Mouse (Mus musculus) left cerebral cortex, postnatal 4 days (tissue): ENCODE data around the gene Aldob. TPM values are rescaled to one million over a fixed set of nuclear protein-coding genes. Genes with fewer than 3 reads are reported as not detected.
"Not testable (repeated sequence)": the region's sequence is repeated elsewhere in the genome, so short reads cannot be mapped to it uniquely, and the experiment has no call there.

Source experiments
- DNase-seq: peaks from one replicate; pipeline ENCODE4 v3.0.0-alpha.2; 2022
- intact Hi-C: fragments of 180-260 bp; cut with DNase I; formaldehyde crosslinking; loops from one replicate; pipeline ENCODE4 v1.15.1; 2025
- total RNA-seq, 2 experiments: library from RNA; stranded (reverse); gene quantifications; 2 replicates each; pipeline ENCODE4 v1.2.3; 2021

Aldob gene
- total RNA-seq, 2 experiments from 2014 or later: 0.79 to 0.96 TPM

- intact Hi-C loops: no loop called here
Observed at GRCm38 (mm10) chr4:49536671-49537070, 12.7 kb downstream of the Aldob start.

GRCm38 (mm10) chr4:49535675-49536294, 13.6 kb downstream of the Aldob start:
- no peak for DNase-seq
- intact Hi-C loops: no loop called here

More at GRCm38 (mm10) chr4:49536671-49537070, 12.7 kb downstream of the Aldob start:
- DNase-seq: no peak

GRCm38 (mm10) chr4:49535036-49535435, 14.3 kb downstream of the Aldob start:
- DNase-seq: no peak
- intact Hi-C loops: no loop called here

- intact Hi-C loops: loop anchor here (5.0 kb wide), 1 partner anchor 105 kb away; no protein-coding TSS in a partner anchor
Observed at GRCm38 (mm10) chr4:49522576-49522975, 26.8 kb downstream of the Aldob start.

GRCm38 (mm10) chr4:49521346-49521745, 28.0 kb downstream of the Aldob start:
- intact Hi-C loops: loop anchor here (5.0 kb wide), 1 partner anchor 106 kb away; no protein-coding TSS in a partner anchor

More at GRCm38 (mm10) chr4:49522576-49522975, 26.8 kb downstream of the Aldob start:
- DNase-seq: peak; percentile 45

GRCm38 (mm10) chr4:49520572-49521340, 28.6 kb downstream of the Aldob start, which contains the start of the genes Mrpl50 and Zfp189:
Gene Mrpl50, minus strand, starts transcription at chr4:49521093.
Gene Zfp189, plus strand, starts transcription at chr4:49521176.
- intact Hi-C loops: loop anchor here (5.0 kb wide), 1 partner anchor 107 kb away; no protein-coding TSS in a partner anchor
- DNase-seq: peak; percentile 94

More at GRCm38 (mm10) chr4:49521346-49521745, 28.0 kb downstream of the Aldob start:
- no peak for DNase-seq

- no peak for DNase-seq
- intact Hi-C loops: no loop called here
Observed at GRCm38 (mm10) chr4:49519476-49519875, 29.9 kb downstream of the Aldob start.

GRCm38 (mm10) chr4:49514441-49514840, 34.9 kb downstream of the Aldob start:
- DNase-seq: no peak
- intact Hi-C loops: no loop called here

GRCm38 (mm10) chr4:49512636-49513035, 36.7 kb downstream of the Aldob start:
- no peak for DNase-seq
- intact Hi-C loops: no loop called here

- intact Hi-C loops, DNase-seq: not testable (repeated sequence)
Observed at GRCm38 (mm10) chr4:49510236-49510835, 39.0 kb downstream of the Aldob start.

- no peak for DNase-seq
- intact Hi-C loops: no loop called here
Observed at GRCm38 (mm10) chr4:49509183-49509582, 40.2 kb downstream of the Aldob start.

- intact Hi-C loops: no loop called here
- no peak for DNase-seq
Observed at GRCm38 (mm10) chr4:49506386-49506785, 43.0 kb downstream of the Aldob start, which contains the start of gene Baat. Gene Baat, minus strand, starts transcription at chr4:49506557.

- intact Hi-C loops: no loop called here
- no peak for DNase-seq
Observed at GRCm38 (mm10) chr4:49503563-49503962, 45.8 kb downstream of the Aldob start.

Other genes with a start within 250 kb of the Aldob start
- not detected for gene Acnat2, start 141.4 kb downstream of the Aldob start, total RNA-seq
- gene Acnat1, start 75.6 kb downstream of the Aldob start, total RNA-seq: under 1 TPM; 0.42 to 0.68 TPM
- gene Baat, start 43.0 kb downstream of the Aldob start, total RNA-seq: under 1 TPM in 1 of 2 experiments, not detected in 1; 0.38 TPM
- gene Mrpl50, start 28.5 kb downstream of the Aldob start, total RNA-seq: 10 to 100 TPM; 40.3 to 41.0 TPM
- gene Zfp189, start 28.4 kb downstream of the Aldob start, total RNA-seq: 1 to 10 TPM; 9.2 to 9.3 TPM
- gene Tmem246, start 48.3 kb upstream of the Aldob start, total RNA-seq: 10 to 100 TPM; 67.8 to 71.7 TPM
- 10 to 100 TPM; 84.4 to 85.8 TPM for gene Rnf20, start 82.5 kb upstream of the Aldob start, total RNA-seq
- 1 to 10 TPM; 2.3 TPM for gene Ppp3r2, start 132.5 kb upstream of the Aldob start, total RNA-seq